Mouse (Mus musculus) midbrain, embryonic 13.5 days (tissue): ENCODE results near the gene Stac. TPM values are rescaled to one million over a fixed set of nuclear protein-coding genes. Genes with fewer than 3 reads are reported as not detected.

Experiments used
- ATAC-seq: fragments of 200-750 bp; cut with Nextera tagmentation; 2 replicates; pipeline ENCODE4 v1.8.0; 2017; ENCODE audit warnings: mild to moderate bottlenecking, moderate TSS enrichment, moderate library complexity
- H3K27ac ChIP-seq: fragments of 300-500 bp; sonication (generic); 2 replicates; pipeline ENCODE4 v1.5.1; 2015; ENCODE audit warnings: inconsistent platforms, mild to moderate bottlenecking, moderate library complexity
- H3K27me3 ChIP-seq: fragments of 300-500 bp; sonication (generic); 2 replicates; pipeline ENCODE4 v1.6.1; 2015; ENCODE audit warnings: mild to moderate bottlenecking, inconsistent platforms
- H3K36me3 ChIP-seq: fragments of 300-500 bp; sonication (generic); 2 replicates; pipeline ENCODE4 v1.6.1; 2015; ENCODE audit warnings: mild to moderate bottlenecking, inconsistent platforms
- H3K4me1 ChIP-seq: fragments of 300-500 bp; sonication (generic); replicated peaks from 2 replicates; pipeline ENCODE4 v1.6.1; 2015; ENCODE audit warnings: inconsistent platforms
- H3K4me2 ChIP-seq: fragments of 300-500 bp; sonication (generic); replicated peaks from 2 replicates; pipeline ENCODE4 v1.6.1; 2015; ENCODE audit warnings: moderate library complexity, mild to moderate bottlenecking, inconsistent platforms
- H3K4me3 ChIP-seq: fragments of 300-500 bp; sonication (generic); replicated peaks from 2 replicates; pipeline ENCODE4 v1.5.1; 2015; ENCODE audit warnings: mild to moderate bottlenecking, inconsistent platforms
- H3K9ac ChIP-seq: fragments of 300-500 bp; sonication (generic); replicated peaks from 2 replicates; pipeline ENCODE4 v1.6.1; 2015; ENCODE audit warnings: mild to moderate bottlenecking, inconsistent platforms
- H3K9me3 ChIP-seq: fragments of 300-500 bp; sonication (generic); 2 replicates; pipeline ENCODE4 v1.6.1; 2016; ENCODE audit warnings: mild to moderate bottlenecking, inconsistent platforms
- WGBS: fragments of 180-500 bp; shearing (Covaris S2); methylation state at CpG from one replicate; pipeline ENCODE4 v1.1.7; 2015; 5-methylcytosine and 5-hydroxymethylcytosine counted together
- polyA plus RNA-seq: library from polyadenylated mRNA; unstranded; fragments of >200 nt; fragmentation: Nextera tagmentation; extraction: Ambion mirVana; gene quantifications from 2 replicates; pipeline ENCODE4 v1.2.1, GENCODE M21; 2015

The Stac gene
- polyA plus RNA-seq, 1 experiment from 2014 or later: 1.7 TPM

GRCm38 (mm10) chr9:111550281-111550962 lies 139.7 kb downstream of the Stac start:
- Histone ChIP-seq H3K4me2 (no peak overlapping the region), H3K27me3 (no peaks in the 10 kb centered on the region), H3K4me3 (no peak overlapping the region), H3K9ac (no peak overlapping the region), H3K4me1 (no peaks in the 10 kb centered on the region), H3K9me3 (no peaks in the 10 kb centered on the region), H3K27ac (no peak overlapping the region), H3K36me3 (no peaks in the 10 kb centered on the region)
- WGBS: 86% methylated on average over 21 of the region's 21 CpGs
- no peak for ATAC-seq

GRCm38 (mm10) chr9:111542663-111543062 lies 147.5 kb downstream of the Stac start:
- no peaks in the 10 kb centered on the region for H3K36me3 ChIP-seq
- H3K27me3 ChIP-seq: no peaks in the 10 kb centered on the region
- no peak overlapping the region for H3K27ac ChIP-seq
- no peak overlapping the region for H3K9ac ChIP-seq
- WGBS: 78% methylated on average over 6 of the region's 6 CpGs
- H3K9me3 ChIP-seq: no peaks in the 10 kb centered on the region
- no peak overlapping the region for H3K4me2 ChIP-seq
- no peak overlapping the region for H3K4me3 ChIP-seq
- H3K4me1 ChIP-seq: no peaks in the 10 kb centered on the region; the same call in 1 of the 2 replicates
- no peak for ATAC-seq

- Histone ChIP-seq H3K27ac (no peak overlapping the region), H3K27me3 (no peaks in the 10 kb centered on the region), H3K4me3 (no peak overlapping the region), H3K4me1 (no peaks in the 10 kb centered on the region), H3K36me3 (no peaks in the 10 kb centered on the region), H3K4me2 (no peak overlapping the region), H3K9ac (no peak overlapping the region), H3K9me3 (no peaks in the 10 kb centered on the region)
- WGBS: 87% methylated on average over 8 of the region's 8 CpGs
- no peak for ATAC-seq
These were observed 154.6 kb downstream of the Stac start for GRCm38 (mm10) chr9:111535445-111536064.

- H3K9me3 ChIP-seq: no peaks in the 10 kb centered on the region
- no peaks in the 10 kb centered on the region for H3K36me3 ChIP-seq
- no peaks in the 10 kb centered on the region for H3K4me1 ChIP-seq
- H3K27me3 ChIP-seq: no peaks in the 10 kb centered on the region
- no peak for ATAC-seq
- no peak overlapping the region for H3K9ac ChIP-seq
- H3K4me2 ChIP-seq: no peak overlapping the region
- no peak overlapping the region for H3K4me3 ChIP-seq
- H3K27ac ChIP-seq: no peak overlapping the region
- 78% methylated on average over 7 of the region's 7 CpGs for WGBS
These were observed 155.3 kb downstream of the Stac start for GRCm38 (mm10) chr9:111534744-111535423.

GRCm38 (mm10) chr9:111523871-111524270 lies 166.3 kb downstream of the Stac start:
- ATAC-seq: no peak
- WGBS: 93% methylated on average over 3 of the region's 3 CpGs

GRCm38 (mm10) chr9:111523111-111523510 lies 167.0 kb downstream of the Stac start:
- no peaks in the 10 kb centered on the region for H3K9me3 ChIP-seq
- H3K36me3 ChIP-seq: no peaks in the 10 kb centered on the region
- 93% methylated on average over 11 of the region's 11 CpGs for WGBS
- H3K4me1 ChIP-seq: no peaks in the 10 kb centered on the region
- H3K27ac ChIP-seq: no peak overlapping the region
- H3K4me2 ChIP-seq: no peak overlapping the region
- no peak overlapping the region for H3K9ac ChIP-seq
- no peak overlapping the region for H3K4me3 ChIP-seq
- no peaks in the 10 kb centered on the region for H3K27me3 ChIP-seq
- no peak for ATAC-seq

More at GRCm38 (mm10) chr9:111523871-111524270, 166.3 kb downstream of the Stac start:
- Histone ChIP-seq H3K4me1 (no peaks in the 10 kb centered on the region), H3K4me3 (no peak overlapping the region), H3K36me3 (no peaks in the 10 kb centered on the region), H3K9me3 (no peaks in the 10 kb centered on the region), H3K9ac (no peak overlapping the region), H3K4me2 (no peak overlapping the region), H3K27ac (no peak overlapping the region), H3K27me3 (no peaks in the 10 kb centered on the region)

GRCm38 (mm10) chr9:111522226-111522625 lies 167.9 kb downstream of the Stac start:
- no peak for ATAC-seq
- Histone ChIP-seq H3K27me3 (no peaks in the 10 kb centered on the region), H3K4me2 (no peak overlapping the region), H3K36me3 (no peaks in the 10 kb centered on the region), H3K9ac (no peak overlapping the region), H3K4me1 (no peaks in the 10 kb centered on the region), H3K27ac (no peak overlapping the region), H3K9me3 (no peaks in the 10 kb centered on the region), H3K4me3 (no peak overlapping the region)
- 94% methylated on average over 7 of the region's 7 CpGs for WGBS

GRCm38 (mm10) chr9:111515536-111515935 lies 174.6 kb downstream of the Stac start:
- Histone ChIP-seq H3K27ac (no peak overlapping the region), H3K4me1 (no peaks in the 10 kb centered on the region), H3K9ac (no peak overlapping the region), H3K9me3 (no peaks in the 10 kb centered on the region), H3K36me3 (no peaks in the 10 kb centered on the region), H3K27me3 (no peaks in the 10 kb centered on the region), H3K4me2 (no peak overlapping the region), H3K4me3 (no peak overlapping the region)
- ATAC-seq: 0 out of 2 replicates have a peak, but pooled peaks have one; percentile 14
- WGBS: 81% methylated on average over 3 of the region's 3 CpGs

GRCm38 (mm10) chr9:111514586-111515473 lies 175.3 kb downstream of the Stac start:
- Histone ChIP-seq H3K4me3 (no peak overlapping the region), H3K36me3 (no peaks in the 10 kb centered on the region), H3K4me2 (no peak overlapping the region), H3K27me3 (no peaks in the 10 kb centered on the region), H3K9ac (no peak overlapping the region), H3K4me1 (no peaks in the 10 kb centered on the region), H3K27ac (no peak overlapping the region), H3K9me3 (no peaks in the 10 kb centered on the region)
- no peak for ATAC-seq
- WGBS: 78% methylated on average over 15 of the region's 15 CpGs
